Mouse (Mus musculus): ENCODE measurements at regions not wholly inside any gene's neighbourhood (a gene's known extent, or its start where the extent isn't known, plus 50 kb on each side); places are given as distances from the start of the nearest gene placed in this dataset.

GRCm38 (mm10) chr14:115041336-115042054 lies 50.5 kb upstream of the Gpc5 start:
- no peak for TF ChIP-seq CTCF (conservative IDR thresholded peaks at IDR 0.05)
- H3K27ac ChIP-seq, result peak overlapping the region; percentile 87
- no peak for DNase-seq (ENCODE audit: low spot score in 2 of 2)
- H3K4me3 ChIP-seq, result peak overlapping the region; percentile 69

DNA sequence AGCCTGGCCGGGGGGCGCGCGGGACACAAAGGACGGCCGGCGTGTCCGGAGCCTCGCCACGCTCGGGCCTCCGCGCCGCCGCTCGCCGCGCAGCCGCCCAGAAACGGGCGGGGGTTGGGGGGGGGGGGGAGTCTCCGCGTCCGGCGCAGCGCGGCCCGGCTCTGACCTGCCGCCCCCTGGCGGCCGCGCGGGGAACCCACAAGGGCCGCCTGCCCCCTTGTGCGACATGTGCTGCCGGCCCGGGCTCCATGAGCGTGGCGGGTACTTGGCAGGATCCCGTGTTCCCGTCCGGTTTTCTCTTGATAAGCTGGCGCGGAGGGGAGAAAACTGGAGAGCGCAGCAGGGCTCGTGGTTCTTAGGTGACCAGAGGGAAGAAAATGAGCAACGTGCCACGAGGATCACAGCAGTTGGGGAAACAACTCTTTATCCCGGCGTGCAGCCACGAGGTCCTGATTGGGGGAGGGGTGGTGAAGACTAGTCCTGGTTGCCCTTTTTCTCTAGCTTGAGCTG lies 49.9 kb upstream of the Gpc5 start:
- TF ChIP-seq CTCF (conservative IDR thresholded peaks at IDR 0.05), result peak; percentile 82
- DNase-seq (ENCODE audit: low spot score in 2 of 2), result peak; percentile 67 to 81
- H3K27ac ChIP-seq, result peak overlapping the region; percentile 87
- peak overlapping the region; percentile 69 for H3K4me3 ChIP-seq

Data from layer of hippocampus, adult 2 months (tissue).